Mouse (Mus musculus): ENCODE measurements at regions not wholly inside any gene's neighbourhood (a gene's known extent, or its start where the extent isn't known, plus 50 kb on each side); places are given as distances from the start of the nearest gene placed in this dataset.

DNA sequence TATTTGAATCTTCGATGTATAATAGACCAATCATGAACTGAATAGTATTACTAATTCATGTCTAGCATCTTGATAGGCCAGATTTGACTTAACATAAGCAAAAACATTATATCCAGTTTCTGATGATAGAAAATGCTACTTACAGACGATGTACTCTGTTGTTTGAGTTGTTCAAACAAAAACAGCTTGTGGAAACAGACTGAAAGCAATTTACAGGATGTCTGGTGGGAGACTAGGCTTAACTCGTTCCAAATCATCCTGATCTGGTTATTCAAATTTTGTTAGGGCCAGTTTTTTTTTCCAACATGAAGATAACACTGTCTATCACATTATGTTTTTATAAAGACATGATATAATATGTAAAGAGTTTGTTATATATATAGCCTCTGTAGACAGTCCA is 369.4 kb upstream of the Igbp1b start:
- no peak for DNase-seq (ENCODE audit: low read depth, low spot score)

DNA sequence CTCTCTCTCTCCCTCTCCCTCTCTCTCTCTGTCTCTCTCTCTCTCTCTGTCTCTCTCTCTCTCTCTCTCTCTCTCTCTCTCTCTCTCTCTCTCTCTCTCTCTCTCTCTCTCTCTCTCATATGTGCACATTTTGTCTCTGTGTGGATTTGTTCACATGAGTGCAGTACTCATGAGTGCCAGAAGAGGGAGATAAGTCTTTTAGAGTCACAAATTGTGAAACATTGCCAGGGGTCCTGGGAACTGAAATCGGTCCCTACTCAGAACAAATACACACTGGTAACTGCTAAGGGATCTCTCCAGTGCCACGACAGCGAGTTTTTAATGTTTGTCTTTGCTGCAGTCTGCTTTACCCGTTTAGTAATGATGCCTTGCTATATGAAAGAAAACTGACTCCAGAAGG is 356.2 kb upstream of the Igbp1b start:
- DNase-seq (ENCODE audit: low read depth, low spot score), result no peak

DNA sequence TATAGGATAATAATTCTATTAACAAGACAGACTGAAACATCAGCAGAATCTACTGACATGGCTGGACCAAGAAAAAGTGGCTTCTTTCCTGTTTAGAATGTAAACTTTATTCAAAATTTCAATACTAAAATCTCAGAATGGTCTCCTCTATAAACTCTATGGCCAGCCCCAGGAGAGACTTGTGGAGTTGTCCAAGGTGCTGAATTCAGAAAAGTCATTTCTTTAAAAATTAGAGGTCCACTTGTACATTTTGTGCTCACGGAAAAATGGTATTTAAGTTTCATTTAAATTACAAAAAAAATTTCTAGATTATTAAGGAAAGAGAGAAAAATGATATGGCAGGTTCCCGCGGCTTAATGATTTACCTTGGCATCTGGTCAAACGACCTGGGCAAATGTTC is 352.2 kb upstream of the Igbp1b start:
- no peak for DNase-seq (ENCODE audit: low read depth, low spot score)

Measured in skeletal muscle tissue, adult 2 months (tissue).